Mouse (Mus musculus) liver, embryonic 14.5 days (tissue): ENCODE measurements around the gene Rgs1.

Source experiments
- CTCF ChIP-seq: IDR thresholded peaks from 2 replicates; pipeline ENCODE4 v1.5.1; 2016; ENCODE audit warnings: antibody characterized with exemption, low read depth, control low read depth
- EP300 ChIP-seq: IDR thresholded peaks from 2 replicates; pipeline ENCODE4 v1.6.1; 2016; ENCODE audit warnings: antibody characterized with exemption, low read depth

DNA sequence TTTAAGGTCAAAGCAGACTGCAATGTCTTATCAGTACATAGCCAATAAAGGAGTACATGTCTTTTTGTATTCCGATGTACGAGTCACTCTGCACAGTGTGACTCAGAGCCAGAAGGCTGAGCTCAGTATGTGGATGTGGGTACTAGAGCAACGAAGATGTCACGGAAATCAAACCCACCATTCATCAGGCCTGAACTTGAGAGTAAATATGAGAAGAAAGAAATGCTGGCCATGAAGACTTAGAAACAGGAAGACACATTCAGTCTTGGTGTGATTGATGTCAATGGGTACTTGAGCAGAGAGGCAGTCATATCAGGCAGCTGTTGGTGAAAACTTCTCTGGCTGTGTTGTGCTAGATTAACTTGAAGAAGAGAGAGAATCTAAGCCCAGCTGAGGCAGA lies 46.1 kb downstream of the Rgs1 start:
- TF ChIP-seq EP300 (no peak), CTCF (no peak)
